Mouse (Mus musculus) embryo, embryonic 10 days (tissue): Measurements from ENCODE around the gene Heca.
"Not testable (repeated sequence)": the region's sequence is repeated elsewhere in the genome, so short reads cannot be mapped to it uniquely, and the experiment has no call there.

Source experiments
- DNase-seq: peaks from one replicate; pipeline ENCODE4 v3.0.0-alpha.2; 2015; ENCODE audit warnings: low spot score

The Heca gene

DNA sequence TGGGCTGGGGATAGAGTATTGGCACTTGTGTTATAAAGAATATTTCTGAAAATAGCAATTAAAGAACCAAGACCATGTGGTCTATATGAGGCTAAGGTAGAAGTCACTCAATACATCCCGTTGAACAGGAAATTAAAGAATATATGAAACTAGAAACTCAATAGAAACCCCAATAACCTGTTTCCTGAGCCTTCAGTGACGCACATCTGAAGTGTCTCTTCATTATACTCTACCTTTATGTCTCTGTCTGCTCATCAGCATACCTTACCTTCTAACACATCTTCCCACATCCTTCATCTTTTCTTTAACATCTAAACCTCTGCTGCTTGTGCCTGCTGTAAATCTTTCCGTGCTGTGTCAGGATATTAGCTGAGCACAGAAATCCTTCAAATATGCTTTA, 67.8 kb downstream of the Heca start:
- no peak for DNase-seq

DNA sequence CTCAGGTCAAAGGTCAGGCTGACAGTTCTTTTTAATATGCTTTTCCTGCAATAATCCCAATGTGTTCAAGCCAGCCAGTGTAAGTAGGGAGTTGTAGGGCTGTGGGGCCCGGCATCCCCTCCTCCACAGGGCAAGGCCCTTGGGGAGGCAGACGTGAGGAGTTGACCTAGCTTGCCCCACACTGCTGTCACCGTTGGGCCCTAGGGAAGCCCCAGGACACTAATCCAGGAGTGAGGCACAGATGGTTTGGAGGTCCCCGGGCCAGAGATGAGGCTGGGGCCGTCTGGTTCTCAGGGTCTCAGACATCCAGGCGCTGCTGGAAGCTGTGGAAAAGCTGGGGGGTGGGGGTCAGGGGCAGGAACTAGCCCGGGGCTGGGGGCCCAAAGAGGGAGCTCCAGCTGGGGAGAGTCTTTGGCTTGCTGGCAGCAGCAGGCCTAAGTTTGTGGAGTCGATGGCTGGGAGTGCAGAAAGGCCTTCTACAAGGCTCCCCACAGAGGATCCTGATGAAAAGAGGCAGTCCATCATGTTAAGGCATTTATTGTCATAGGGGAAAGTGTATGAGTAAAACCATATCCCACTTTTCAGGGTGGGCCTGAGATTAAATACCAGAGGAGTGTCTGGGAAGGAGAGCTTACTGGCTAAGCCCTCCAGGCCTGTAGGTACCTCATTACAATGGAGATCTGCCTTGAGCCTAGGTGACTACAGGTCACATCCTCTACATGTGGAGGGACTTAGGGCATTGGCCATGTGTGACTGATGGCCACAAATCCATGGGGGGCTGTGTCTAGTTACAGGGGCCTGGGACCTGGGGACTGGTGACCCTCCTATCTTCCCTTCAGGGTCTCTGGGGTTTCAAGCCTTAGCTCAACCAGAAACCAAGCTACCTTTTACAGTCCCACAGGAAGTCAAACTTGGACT, 69.6 kb downstream of the Heca start:
- DNase-seq, result no peak

DNA sequence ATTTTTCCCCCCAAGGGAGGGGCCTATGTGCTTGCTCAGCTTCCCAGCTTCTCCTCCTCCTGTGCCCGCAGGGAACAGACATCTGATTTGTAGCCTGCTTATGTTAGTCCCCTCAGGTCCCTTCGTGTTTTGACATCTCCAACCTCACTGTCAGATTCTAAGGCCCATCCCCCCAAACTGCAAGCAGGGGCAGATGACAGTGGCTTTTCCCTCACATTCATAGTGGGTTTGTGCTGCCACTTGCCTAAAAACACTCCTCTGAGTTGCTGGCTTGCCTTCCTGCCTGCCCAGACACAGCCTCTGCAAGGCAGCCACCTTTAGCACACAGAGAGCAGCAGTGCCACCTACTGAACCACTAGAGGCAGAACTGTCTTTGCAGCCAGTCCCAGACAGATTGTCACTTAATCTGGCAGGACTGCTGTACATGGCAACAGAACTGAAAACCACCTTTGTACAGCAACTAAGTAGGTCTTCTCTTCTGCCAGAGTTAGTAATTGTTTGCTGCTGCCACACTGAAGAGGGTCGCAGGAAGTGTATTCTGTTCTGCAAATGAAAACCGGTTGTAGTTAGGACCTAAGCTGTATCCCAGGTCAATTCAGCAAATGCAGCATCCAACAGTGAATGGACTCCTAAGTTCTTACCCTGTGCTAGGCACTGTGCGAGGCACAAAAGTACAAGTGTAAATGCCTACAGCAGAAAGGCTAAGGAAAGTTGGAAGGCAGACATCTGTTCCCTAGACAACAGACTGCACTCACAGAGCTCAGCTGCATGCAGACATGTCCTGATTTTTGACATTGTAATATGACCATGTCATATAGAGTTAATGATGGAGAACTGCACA, 77.8 kb downstream of the Heca start:
- DNase-seq, result peak; percentile 85

DNA sequence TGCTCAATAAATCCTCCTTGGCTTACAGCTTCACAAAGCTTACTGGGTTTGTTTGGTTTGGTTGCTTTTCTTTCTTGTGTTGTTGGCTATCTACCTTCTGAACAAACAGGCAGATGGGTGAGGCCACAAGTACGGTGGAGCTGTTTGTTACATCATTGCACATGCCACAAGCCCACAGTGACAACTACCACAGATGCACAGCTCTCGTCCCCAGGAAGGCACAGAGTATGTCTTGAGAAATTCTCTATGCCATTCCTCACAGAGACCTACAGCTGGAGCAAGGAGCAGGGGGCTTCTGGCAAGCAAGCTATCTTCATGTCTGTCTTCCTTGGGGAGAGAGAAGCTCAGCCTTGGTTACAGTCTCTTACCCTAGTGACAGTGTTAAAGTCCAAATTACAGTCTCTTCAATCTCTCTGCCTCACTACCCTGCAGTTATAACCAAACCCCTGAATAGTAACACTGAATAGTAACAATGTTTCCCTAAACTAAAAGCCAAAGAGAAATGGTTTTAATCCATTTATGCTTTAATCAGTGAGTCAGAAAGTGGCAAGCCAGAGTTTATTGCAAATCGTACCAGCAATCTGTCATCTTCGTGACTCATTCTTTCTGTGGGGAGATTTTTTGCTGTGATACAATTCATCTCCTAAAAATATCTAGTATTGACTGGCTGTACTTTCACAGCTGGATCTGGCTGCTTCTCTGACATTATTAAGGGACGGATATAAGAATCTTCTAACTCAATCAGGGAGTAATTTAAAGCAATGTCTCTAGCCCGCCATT, 87.0 kb downstream of the Heca start:
- no peak for DNase-seq

DNA sequence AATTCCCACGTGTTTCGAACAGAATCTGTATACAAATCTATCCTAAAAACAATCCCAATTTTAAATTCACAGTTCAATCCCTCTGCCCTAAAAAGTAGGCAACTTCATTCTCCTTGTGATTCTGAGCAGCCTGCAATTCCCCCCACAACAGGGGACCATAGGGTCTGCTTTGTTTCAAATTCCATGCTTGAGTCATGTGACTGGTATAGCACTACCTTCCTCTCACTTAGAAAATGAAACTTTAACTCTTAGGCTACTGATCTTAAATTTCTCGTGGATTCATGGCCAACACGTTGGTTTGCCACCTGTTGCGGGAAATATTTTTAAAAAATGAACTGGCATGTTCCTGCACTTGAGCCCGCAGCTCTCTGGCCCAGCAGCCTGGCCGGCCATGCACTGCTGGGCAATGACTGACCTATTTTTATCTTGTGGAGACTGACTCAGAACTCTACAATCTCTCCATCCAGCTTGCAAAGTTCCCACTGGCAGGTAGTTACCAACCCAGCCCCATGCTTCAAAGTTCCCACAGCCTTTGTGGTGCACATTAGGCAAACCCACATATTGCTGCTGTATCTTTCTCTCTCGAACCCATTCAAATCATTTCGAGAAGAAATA, 90.1 kb downstream of the Heca start:
- DNase-seq, result no peak

DNA sequence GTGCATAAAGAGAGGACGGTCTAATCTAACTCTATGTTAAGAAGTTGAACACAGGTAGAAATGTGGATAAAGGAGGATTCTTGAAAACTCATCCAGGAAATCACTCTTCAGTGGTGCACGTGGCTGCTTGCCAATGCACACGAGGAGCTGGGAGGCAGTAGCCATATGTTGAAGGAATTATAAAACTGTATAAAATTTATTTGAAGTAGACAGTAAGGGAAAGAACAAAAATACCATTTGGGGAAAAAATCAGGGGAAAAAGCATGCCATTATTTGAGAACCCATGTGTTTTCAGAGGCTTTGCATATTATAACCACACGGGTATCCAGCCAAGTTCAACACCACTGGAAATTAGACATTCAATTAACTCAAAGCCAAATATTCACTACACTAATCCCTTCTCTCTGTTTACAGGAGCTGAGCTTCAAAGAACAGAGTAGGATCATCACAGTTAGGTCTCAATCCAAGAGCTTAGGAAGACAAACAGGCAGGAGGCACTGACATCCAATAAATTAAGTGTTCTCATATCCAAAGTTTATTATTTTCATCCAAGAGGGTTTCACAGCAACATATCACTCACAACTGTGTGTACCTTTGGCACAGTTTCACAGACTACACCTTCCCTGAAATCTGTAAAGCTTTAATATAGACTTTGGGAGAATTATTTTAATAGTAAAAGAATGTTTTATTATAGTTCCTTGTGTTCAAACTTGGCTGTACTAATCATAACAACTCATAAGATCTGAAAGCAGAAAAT, 102.9 kb downstream of the Heca start:
- no peak for DNase-seq

DNA sequence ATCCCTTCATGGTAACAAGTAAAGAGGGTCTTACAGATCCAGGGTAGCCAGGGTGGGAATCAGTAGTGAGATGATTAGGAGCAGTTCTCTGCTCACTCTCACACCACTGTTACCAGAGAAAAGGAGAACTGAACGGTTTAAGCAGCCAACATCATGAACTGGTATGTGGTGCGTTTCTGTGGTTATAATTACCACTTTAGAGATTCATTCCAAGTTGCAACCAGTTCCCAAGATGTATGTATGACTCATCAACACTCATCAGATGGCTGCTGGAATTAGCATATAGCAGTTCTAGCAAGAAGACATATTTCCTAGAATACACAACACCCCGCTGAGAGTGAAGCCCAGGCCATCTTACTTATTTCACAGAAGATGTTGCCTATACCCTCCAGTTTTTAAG, 105.8 kb downstream of the Heca start:
- no peak for DNase-seq

DNA sequence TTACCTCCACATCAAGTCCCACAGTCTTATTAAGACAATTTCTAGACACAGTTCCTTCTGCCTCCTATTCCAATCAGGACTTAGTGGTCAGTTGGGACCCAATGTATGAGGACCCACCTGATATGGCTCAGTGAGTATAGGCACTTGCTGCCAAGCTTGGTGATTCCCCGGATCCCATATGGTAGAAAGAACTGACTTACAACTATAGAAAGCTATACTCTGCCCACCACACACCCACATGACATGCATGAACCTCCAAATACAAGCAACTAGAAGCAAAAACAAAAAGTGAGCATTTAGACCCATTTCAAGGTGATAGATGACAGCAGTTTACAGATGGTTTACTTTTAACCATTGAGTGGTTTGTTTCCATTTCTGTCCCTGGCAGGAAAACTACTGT, 111.6 kb downstream of the Heca start:
- DNase-seq, result no peak

DNA sequence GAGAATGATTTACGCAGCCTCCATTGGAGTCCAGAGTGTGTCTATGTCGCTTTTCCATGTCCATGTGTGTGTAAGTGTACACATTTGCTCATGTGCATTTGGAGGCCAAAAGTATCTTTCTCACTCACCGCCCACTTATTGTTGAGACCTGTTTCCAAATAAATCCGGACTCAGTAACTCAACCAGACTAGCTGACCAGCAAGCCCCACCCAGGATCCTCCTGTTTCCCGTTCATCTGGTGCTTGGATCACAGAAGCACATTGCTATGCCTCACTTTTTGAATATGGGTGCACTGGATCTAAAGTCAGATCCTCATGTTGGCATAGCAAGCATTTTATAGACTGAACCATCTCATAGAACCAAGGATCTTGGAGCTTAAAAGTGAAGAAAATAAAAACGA, 112.8 kb downstream of the Heca start:
- DNase-seq, result no peak

DNA sequence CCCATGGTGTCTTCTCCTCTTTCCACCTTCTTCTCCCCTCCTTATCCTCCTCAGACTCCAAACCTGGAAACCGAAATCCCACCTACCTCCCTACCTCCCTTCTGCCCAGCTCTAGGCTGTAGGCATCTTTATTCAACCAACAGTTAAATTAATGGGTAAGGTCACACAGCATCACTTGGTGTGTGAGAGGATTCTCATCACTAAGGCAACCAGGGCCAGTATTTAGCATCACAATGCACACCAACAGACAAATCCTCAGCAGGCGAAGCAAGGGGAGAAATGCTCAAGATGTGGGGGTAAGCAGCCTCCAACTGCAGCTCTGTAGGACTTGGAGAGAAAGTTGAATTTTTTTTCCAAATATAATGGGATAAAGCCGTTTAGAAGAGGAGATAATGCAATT, 116.8 kb downstream of the Heca start:
- peak; percentile 66 for DNase-seq

DNA sequence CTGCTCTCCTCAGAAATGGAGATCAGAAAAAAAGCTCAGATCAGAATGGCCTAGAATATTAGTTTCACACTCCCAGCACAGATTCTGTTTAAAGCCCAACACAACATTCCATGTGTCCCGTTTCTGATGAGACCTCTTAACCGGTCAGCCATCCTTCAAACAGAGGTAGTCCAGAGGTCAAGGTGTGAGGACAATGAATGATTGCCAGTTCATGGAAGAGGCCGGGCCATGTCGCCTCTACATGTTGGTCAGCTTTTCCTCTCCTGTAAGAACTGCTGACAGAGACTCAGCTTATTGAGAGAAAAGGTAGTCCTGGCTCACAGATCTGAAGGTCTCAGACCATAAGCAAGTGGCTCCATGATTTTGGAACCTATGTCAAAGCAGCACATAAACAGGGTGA, 118.7 kb downstream of the Heca start:
- DNase-seq, result no peak

DNA sequence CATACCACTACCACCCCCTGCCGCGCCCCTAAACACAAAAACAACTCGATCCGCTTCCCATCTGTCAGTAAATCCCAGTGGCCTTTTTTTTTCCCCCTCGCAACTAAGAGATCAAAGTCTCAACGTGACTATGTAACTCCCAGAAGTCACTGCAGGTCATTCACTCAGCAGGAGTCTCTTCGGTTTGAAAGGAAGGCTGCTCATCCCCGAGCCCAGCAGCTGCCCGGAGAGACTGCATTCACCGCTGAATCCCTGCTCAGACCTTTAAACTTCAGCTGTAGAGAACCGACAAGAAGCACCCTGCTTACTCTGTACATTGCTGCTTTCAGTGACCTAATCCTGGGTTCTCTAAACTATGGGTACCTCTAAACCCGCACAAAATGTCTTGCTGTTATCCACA, 120.5 kb downstream of the Heca start:
- DNase-seq, result peak; percentile 74

DNA sequence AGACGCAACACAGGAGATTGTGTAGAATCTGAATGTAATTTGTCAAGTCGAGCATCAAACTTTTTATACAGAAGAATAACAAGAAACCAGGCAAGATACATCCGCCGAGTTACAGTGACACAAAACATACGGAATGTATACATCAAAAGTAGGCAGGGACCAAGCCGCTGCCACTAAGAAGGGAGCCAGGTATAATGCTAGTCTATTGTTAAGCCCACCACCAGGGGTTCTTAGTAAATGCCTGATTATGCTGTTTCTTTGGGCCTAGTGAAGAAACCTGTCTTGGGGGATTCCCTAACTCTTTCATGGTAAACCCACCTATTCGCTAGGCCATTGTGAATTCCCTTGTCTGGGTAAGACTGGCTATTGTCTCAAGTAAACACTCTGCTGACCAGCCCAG, 127.4 kb downstream of the Heca start:
- not testable (repeated sequence) for DNase-seq
